In genomic region chr1:129586635-129587034, GRCm38 (mm10) we compare ENCODE assay signal across 21 mouse cellular contexts.
DNase-seq lines count a peak whose midpoint lies in the region; ATAC-seq and TF ChIP-seq lines count a peak whose summit lies in the region.
"Had no signal": no experiment of that assay in that cellular context is flagged by ENCODE, and none has a peak within 500 bp of the region (broad histone marks: within the 10 kb centered on the region; RNA-seq: fewer than 3 reads in every experiment).

No protein-coding gene starts in this region.

- no peak for DNase-seq in kidney, postnatal 36 days
- DNase-seq in kidney, postnatal 0 days (ENCODE audit: low spot score): peak; percentile 18
- DNase-seq in kidney, adult 2 months: no peak
- DNase-seq in Patski (ENCODE audit: low read depth, low spot score): peak; percentile 53
- peak; percentile 41 for DNase-seq in forelimb bud, embryonic 11.5 days (ENCODE audit: low read depth, low spot score)
- DNase-seq in cerebellum, postnatal 14 days: no peak
- DNase-seq in forebrain, postnatal 0 days: no peak
- DNase-seq: adrenal gland, adult 8-10 months; adrenal gland, postnatal 14 days; adrenal gland, postnatal 36 days; cerebellum, adult 11 months; cerebellum, adult 18-20 months; cerebellum, adult 8-10 months; cerebellum, adult 9-11 months; cerebellum, postnatal 25 days had no signal

- POLR2A ChIA-PET in Patski (lab: Charles Lee): no interaction called here

- H3K4me3 ChIP-seq in kidney, embryonic 15.5 days (replicated peaks): no peak overlapping the region
- H3K4me3 ChIP-seq in kidney, postnatal 0 days (replicated peaks; ENCODE audit: low read depth, low read length): no peak overlapping the region
- no peak overlapping the region for H3K4me3 ChIP-seq in kidney, adult 2 months (ENCODE audit: insufficient read depth, low read depth, low read length)
- no peak overlapping the region for H3K4me3 ChIP-seq in forebrain, postnatal 0 days (ENCODE audit: low read depth, low read length)
- H3K4me3 ChIP-seq: embryonic facial prominence, embryonic 10.5 days; embryonic facial prominence, embryonic 12.5 days; forebrain, embryonic 13.5 days; forebrain, embryonic 15.5 days had no signal

- no peaks in the 10 kb centered on the region for H3K36me3 ChIP-seq in kidney, embryonic 15.5 days
- no peaks in the 10 kb centered on the region for H3K36me3 ChIP-seq in kidney, postnatal 0 days (ENCODE audit: insufficient read depth, low read length)
- no peaks in the 10 kb centered on the region for H3K36me3 ChIP-seq in kidney, adult 2 months (ENCODE audit: control insufficient read depth, insufficient read depth, low read length)
- H3K36me3 ChIP-seq in forebrain, postnatal 0 days (ENCODE audit: insufficient read depth): no peaks in the 10 kb centered on the region
- H3K36me3 ChIP-seq: embryonic facial prominence, embryonic 10.5 days; embryonic facial prominence, embryonic 12.5 days; forebrain, embryonic 15.5 days had no signal

- in situ Hi-C loops in Patski (cut with MboI; ENCODE audit: low pct_unique_long_range_greater_than_20kb): no loop called here

- no peaks in the 10 kb centered on the region for H3K27me3 ChIP-seq in kidney, embryonic 15.5 days
- no peaks in the 10 kb centered on the region for H3K27me3 ChIP-seq in kidney, postnatal 0 days (ENCODE audit: insufficient read depth, low read length)
- H3K27me3 ChIP-seq in kidney, adult 2 months (replicated peaks; ENCODE audit: control insufficient read depth, insufficient read depth, low read length): no peaks in the 10 kb centered on the region
- H3K27me3 ChIP-seq in Patski: no peaks in the 10 kb centered on the region
- no peaks in the 10 kb centered on the region for H3K27me3 ChIP-seq in forebrain, postnatal 0 days (ENCODE audit: insufficient read depth, low read length)
- H3K27me3 ChIP-seq: embryonic facial prominence, embryonic 12.5 days; forebrain, embryonic 13.5 days; forebrain, embryonic 15.5 days had no signal

- ATAC-seq in kidney, embryonic 15.5 days (replicated peaks; ENCODE audit: low FRiP score): peak; percentile 67
- ATAC-seq in kidney, postnatal 0 days (replicated peaks; ENCODE audit: low FRiP score, low read depth): no peak
- peak; percentile 68 for ATAC-seq in Patski
- no peak for ATAC-seq in forebrain, postnatal 0 days
- ATAC-seq: activated CD4-positive, CD25-positive, alpha-beta regulatory T cell, adult 4 months; forebrain, embryonic 13.5 days; forebrain, embryonic 15.5 days had no signal

- CTCF ChIA-PET in Patski (lab: Charles Lee): no interaction called here

- no peak overlapping the region for H3K9ac ChIP-seq in kidney, embryonic 15.5 days
- no peak overlapping the region for H3K9ac ChIP-seq in kidney, postnatal 0 days (ENCODE audit: low read depth, low read length)
- H3K9ac ChIP-seq in forebrain, postnatal 0 days: no peak overlapping the region
- H3K9ac ChIP-seq: embryonic facial prominence, embryonic 12.5 days; forebrain, embryonic 13.5 days; forebrain, embryonic 15.5 days had no signal

- WGBS in kidney, embryonic 15.5 days: 23% methylated on average over 6 of the region's 6 CpGs
- 18% methylated on average over 6 of the region's 6 CpGs for WGBS in kidney, postnatal 0 days
- WGBS in kidney, adult 2 months: 29% methylated on average over 6 of the region's 6 CpGs
- 89% methylated on average over 6 of the region's 6 CpGs for WGBS in forebrain, postnatal 0 days

- peaks cover 10% of the 10 kb centered on the region; the same call in 1 of the 2 replicates for H3K4me1 ChIP-seq in kidney, embryonic 15.5 days
- no peaks in the 10 kb centered on the region for H3K4me1 ChIP-seq in kidney, postnatal 0 days (replicated peaks; ENCODE audit: insufficient read depth, low read length)
- no peaks in the 10 kb centered on the region for H3K4me1 ChIP-seq in kidney, adult 2 months (ENCODE audit: control insufficient read depth, insufficient read depth, low read length)
- H3K4me1 ChIP-seq in forebrain, postnatal 0 days (ENCODE audit: insufficient read depth): no peaks in the 10 kb centered on the region; the same call in 1 of the 2 replicates
- H3K4me1 ChIP-seq: embryonic facial prominence, embryonic 10.5 days; embryonic facial prominence, embryonic 12.5 days; forebrain, embryonic 13.5 days; forebrain, embryonic 15.5 days had no signal

- H3K27ac ChIP-seq in kidney, embryonic 15.5 days: no peak overlapping the region
- no peak overlapping the region for H3K27ac ChIP-seq in kidney, postnatal 0 days
- no peak overlapping the region for H3K27ac ChIP-seq in kidney, adult 2 months (ENCODE audit: insufficient read depth, low read depth, low read length)
- H3K27ac ChIP-seq in forebrain, postnatal 0 days (ENCODE audit: low read depth, low read length): no peak overlapping the region
- H3K27ac ChIP-seq: embryonic facial prominence, embryonic 10.5 days; embryonic facial prominence, embryonic 12.5 days; forebrain, embryonic 13.5 days; forebrain, embryonic 15.5 days had no signal

- H3K4me2 ChIP-seq in kidney, embryonic 15.5 days: no peak overlapping the region
- H3K4me2 ChIP-seq in kidney, postnatal 0 days (ENCODE audit: low read length): no peak overlapping the region
- H3K4me2 ChIP-seq in forebrain, postnatal 0 days (ENCODE audit: low read depth): no peak overlapping the region
- H3K4me2 ChIP-seq: embryonic facial prominence, embryonic 12.5 days; forebrain, embryonic 13.5 days; forebrain, embryonic 15.5 days had no signal

- TF ChIP-seq CTCF in kidney, postnatal 0 days (IDR thresholded peaks at IDR 0.05; ENCODE audit: low read depth): no peak
- no peak for TF ChIP-seq CTCF in kidney, adult 2 months (conservative IDR thresholded peaks at IDR 0.05; ENCODE audit: insufficient read depth, insufficient read length, low read depth, low read length)
- TF ChIP-seq CTCF in Patski (IDR thresholded peaks at IDR 0.05): no peak
- TF ChIP-seq CTCF in forebrain, postnatal 0 days (IDR thresholded peaks at IDR 0.05; ENCODE audit: low read depth): no peak

- TF ChIP-seq POLR2A in kidney, adult 2 months (IDR thresholded peaks at IDR 0.05; ENCODE audit: low read depth, low read length): no peak

- H3K9me3 ChIP-seq in kidney, embryonic 15.5 days (replicated peaks): no peaks in the 10 kb centered on the region
- no peaks in the 10 kb centered on the region for H3K9me3 ChIP-seq in kidney, postnatal 0 days (replicated peaks; ENCODE audit: low read length)
- H3K9me3 ChIP-seq in forebrain, postnatal 0 days (ENCODE audit: low read length): no peaks in the 10 kb centered on the region
- H3K9me3 ChIP-seq: embryonic facial prominence, embryonic 10.5 days; embryonic facial prominence, embryonic 12.5 days; forebrain, embryonic 13.5 days; forebrain, embryonic 15.5 days had no signal

Comparison
In these comparisons a context has a peak if more than half of its experiments do, and no peak if none do; other contexts are left out.
1. ATAC-seq: peak in kidney, embryonic 15.5 days (single experiment) and Patski (single experiment); none in kidney, postnatal 0 days (single experiment) and forebrain, postnatal 0 days (single experiment).
2. DNase-seq: peak in kidney, postnatal 0 days (single experiment), Patski (single experiment) and forelimb bud, embryonic 11.5 days (single experiment); none in kidney, postnatal 36 days (0 of 2), kidney, adult 2 months (single experiment), cerebellum, postnatal 14 days (0 of 2) and forebrain, postnatal 0 days (single experiment).